8 mouse cellular contexts compared by ENCODE assay signal in genomic region chr10:75104191-75105098, GRCm38 (mm10). TPM values are rescaled to one million over a fixed set of nuclear protein-coding genes. Genes with fewer than 3 reads are reported as not detected.
A peak's percentile ranks its signal among the peaks of the same experiment; 100 is the strongest.
DNase-seq lines count a peak whose midpoint lies in the region; ATAC-seq and TF ChIP-seq lines count a peak whose summit lies in the region.

No protein-coding gene starts in this region.

- WGBS in lung, embryonic 14.5 days: 39% methylated on average over 9 of the region's 9 CpGs
- WGBS in lung, adult 2 months: 20% methylated on average over 9 of the region's 9 CpGs

- no peaks in the 10 kb centered on the region for H3K27me3 ChIP-seq in lung, embryonic 14.5 days (ENCODE audit: insufficient read depth, low read length)

- H3K4me1 ChIP-seq in lung, embryonic 14.5 days (ENCODE audit: insufficient read depth): peaks cover 33% of the 10 kb centered on the region
- peaks cover 29% of the 10 kb centered on the region for H3K4me1 ChIP-seq in lung, adult 2 months (ENCODE audit: control insufficient read depth, insufficient read depth, low read length)

- no peak overlapping the region for H3K4me2 ChIP-seq in lung, embryonic 14.5 days

- peak; percentile 45 for DNase-seq in adrenal gland, postnatal 10 days
- DNase-seq in adrenal gland, adult 8-10 months: no peak
- peak; percentile 64 for DNase-seq in lung, embryonic 14.5 days
- DNase-seq in lung, adult 2 months: no peak
- peak; percentile 45 to 46 for DNase-seq in gastrocnemius, postnatal 36 days
- DNase-seq in left cerebral cortex, postnatal 36 days (ENCODE audit: low spot score in 2 of 2): peak; percentile 47 to 49
- DNase-seq in right cerebral cortex, postnatal 36 days (ENCODE audit: low spot score in 2 of 2): peak; percentile 54 to 61

- H3K27ac ChIP-seq in lung, embryonic 14.5 days (ENCODE audit: low read depth): no peak overlapping the region

- ATAC-seq in lung, embryonic 14.5 days (ENCODE audit: insufficient read depth): peak; percentile 43; the same call in 1 of the 2 replicates
- no peak for ATAC-seq in inflammation-experienced regulatory T-cells, adult 6 months

- H3K4me3 ChIP-seq in lung, embryonic 14.5 days (ENCODE audit: low read depth, low read length): no peak overlapping the region
- H3K4me3 ChIP-seq in lung, adult 2 months (replicated peaks; ENCODE audit: extremely low read depth, low read depth, low read length): no peak overlapping the region

- intact Hi-C loops in gastrocnemius, postnatal 36 days (cut with DNase I): loop anchor here (5.0 kb wide), 1 partner anchor 42 kb away; the partner anchor contains the start of gene Bcr
- intact Hi-C loops in left cerebral cortex, postnatal 36 days (cut with DNase I): no loop called here

- H3K9ac ChIP-seq in lung, embryonic 14.5 days: no peak overlapping the region

- no peak for TF ChIP-seq POLR2A in lung, adult 2 months (IDR thresholded peaks at IDR 0.05; ENCODE audit: borderline replicate concordance, extremely low read depth, low read depth, low read length)

- H3K9me3 ChIP-seq in lung, embryonic 14.5 days (ENCODE audit: low read depth, low read length): no peaks in the 10 kb centered on the region

- TF ChIP-seq CTCF in lung, embryonic 14.5 days (IDR thresholded peaks at IDR 0.05; ENCODE audit: low read depth): no peak
- TF ChIP-seq CTCF in lung, adult 2 months (IDR thresholded peaks at IDR 0.05; ENCODE audit: insufficient read depth, low read length): no peak

- no peaks in the 10 kb centered on the region for H3K36me3 ChIP-seq in lung, embryonic 14.5 days (ENCODE audit: insufficient read depth)

RNA-seq across cellular contexts. Expression of gene Bcr, which starts 44.1 kb away (rescaled TPM):
- 10 to 100 TPM; 21.6 to 24.0 TPM for total RNA-seq in adrenal gland, postnatal 10 days (2021)
- 10 to 100 TPM; 33.7 to 76.4 (median 56.5) TPM for total RNA-seq in adrenal gland, adult 8-10 months (2022)
- polyA plus RNA-seq in lung, embryonic 14.5 days (2014; fragmentation: Nextera tagmentation; extraction: Ambion mirVana): 10.9 and 11.5 TPM in 2 replicates
- 51.8 and 51.9 TPM in 2 replicates for polyA plus RNA-seq in lung, adult 2 months (2012; rRNA removed)
- 1 to 10 TPM; 4.3 to 4.4 TPM for total RNA-seq in gastrocnemius, postnatal 36 days (2021)
- 100 to 1,000 TPM in 1 of 2 experiments, 10 to 100 TPM in 1; 89.8 to 116 TPM for total RNA-seq in left cerebral cortex, postnatal 36 days (2021)
- polyA plus RNA-seq in inflammation-experienced regulatory T-cells, adult 6 months (2017; shearing (Covaris generic)): 1 to 10 TPM; 5.5 to 9.0 (median 6.4) TPM

Comparison
In these comparisons a context has a peak if more than half of its experiments do, and no peak if none do; other contexts are left out.
1. DNase-seq: peak in adrenal gland, postnatal 10 days (single experiment), lung, embryonic 14.5 days (single experiment), gastrocnemius, postnatal 36 days (2 of 2), left cerebral cortex, postnatal 36 days (2 of 2) and right cerebral cortex, postnatal 36 days (2 of 2); none in adrenal gland, adult 8-10 months (single experiment) and lung, adult 2 months (single experiment).
2. RNA of gene Bcr, which starts 44.1 kb away (total RNA-seq): 89.8 to 116 TPM in left cerebral cortex, postnatal 36 days, 33.7 to 76.4 TPM in adrenal gland, adult 8-10 months and 21.6 to 24.0 TPM in adrenal gland, postnatal 10 days; 4.3 to 4.4 TPM in gastrocnemius, postnatal 36 days; every median in the first group is over 4 times any median in the second.